ENCODE assay signal across 18 mouse cellular contexts in genomic region chrX:71376781-71377180, GRCm38 (mm10).
"Had no signal": no experiment of that assay in that cellular context is flagged by ENCODE, and none has a peak within 500 bp of the region (broad histone marks: within the 10 kb centered on the region; RNA-seq: fewer than 3 reads in every experiment).

No protein-coding gene starts in this region.

- ATAC-seq: hindbrain, embryonic 16.5 days; inflammation-experienced regulatory T-cells, adult 6 months; intestine, embryonic 15.5 days; intestine, postnatal 0 days; liver, embryonic 12.5 days had no signal

- DNase-seq: gastrocnemius, adult 2 months; gastrocnemius, postnatal 10 days; gastrocnemius, postnatal 25 days; heart, adult 18-20 months; heart, postnatal 10 days; heart, postnatal 4 days; kidney, adult 18-20 months; kidney, adult 8-10 months; kidney, postnatal 10 days; kidney, postnatal 25 days; kidney, postnatal 4 days; layer of hippocampus, postnatal 36 days; left cerebral cortex, postnatal 4 days had no signal
